Mouse (Mus musculus) midbrain, embryonic 12.5 days (tissue): ENCODE measurements around the gene Hist2h2be. TPM values are rescaled to one million over a fixed set of nuclear protein-coding genes. Genes with fewer than 3 reads are reported as not detected.
A peak's percentile ranks its signal among the peaks of the same experiment; 100 is the strongest.
"Not testable (repeated sequence)": the region's sequence is repeated elsewhere in the genome, so short reads cannot be mapped to it uniquely, and the experiment has no call there.

Experiments used
- ATAC-seq: fragments of 200-750 bp; cut with Nextera tagmentation; 2 replicates; pipeline ENCODE4 v1.8.0; 2017; ENCODE audit warnings: low read depth, moderate TSS enrichment, moderate library complexity; ENCODE audit not compliant: low FRiP score
- H3K27ac ChIP-seq: fragments of 300-500 bp; sonication (generic); replicated peaks from 2 replicates; pipeline ENCODE4 v1.5.1; 2016; ENCODE audit warnings: mild to moderate bottlenecking
- H3K27me3 ChIP-seq: fragments of 300-500 bp; sonication (generic); 2 replicates; pipeline ENCODE4 v1.6.1; 2016; ENCODE audit warnings: mild to moderate bottlenecking
- H3K36me3 ChIP-seq: fragments of 300-500 bp; sonication (generic); 2 replicates; pipeline ENCODE4 v1.6.1; 2016
- H3K4me1 ChIP-seq: fragments of 300-500 bp; sonication (generic); 2 replicates; pipeline ENCODE4 v1.6.1; 2016
- H3K4me2 ChIP-seq: fragments of 300-500 bp; sonication (generic); replicated peaks from 2 replicates; pipeline ENCODE4 v1.6.1; 2016; ENCODE audit warnings: mild to moderate bottlenecking, moderate library complexity
- H3K4me3 ChIP-seq: fragments of 300-500 bp; sonication (generic); 2 replicates; pipeline ENCODE4 v1.5.1; 2016; ENCODE audit warnings: mild to moderate bottlenecking
- H3K9ac ChIP-seq: fragments of 300-500 bp; sonication (generic); replicated peaks from 2 replicates; pipeline ENCODE4 v1.6.1; 2016; ENCODE audit warnings: mild to moderate bottlenecking, moderate library complexity
- H3K9me3 ChIP-seq: fragments of 300-500 bp; sonication (generic); 2 replicates; pipeline ENCODE4 v1.6.1; 2016; ENCODE audit warnings: mild to moderate bottlenecking
- whole genome bisulfite sequencing: fragments of 180-500 bp; shearing (Covaris S2); methylation state at CpG from one replicate; pipeline ENCODE4 v1.1.7; 2016; 5-methylcytosine and 5-hydroxymethylcytosine counted together
- polyA plus RNA-seq: library from polyadenylated mRNA; unstranded; fragments of >200 nt; fragmentation: Nextera tagmentation; extraction: Ambion mirVana; gene quantifications from 2 replicates; pipeline ENCODE4 v1.2.1, GENCODE M21; 2016

Gene Hist2h2be
- polyA plus RNA-seq, 1 experiment from 2014 or later: 11.4 TPM

GRCm38 (mm10) chr3:96181510-96182381 lies 39.2 kb upstream of the Hist2h2be start:
- Histone ChIP-seq H3K9me3 (no peaks in the 10 kb centered on the region), H3K4me1 (peaks cover 30% of the 10 kb centered on the region), H3K27ac (peak overlapping the region; percentile 42), H3K36me3 (peaks cover 18% of the 10 kb centered on the region), H3K4me2 (peak overlapping the region; percentile 66), H3K27me3 (peaks cover 8% of the 10 kb centered on the region; the same call in 1 of the 2 replicates), H3K4me3 (peak overlapping the region; percentile 58), H3K9ac (peak overlapping the region; percentile 60)
- peak; percentile 25; the same call in 1 of the 2 replicates for ATAC-seq
- WGBS: 42% methylated on average over 12 of the region's 12 CpGs

- WGBS: 28% methylated on average over 4 of the region's 4 CpGs
- ATAC-seq: no peak
- Histone ChIP-seq H3K4me1 (peaks cover 30% of the 10 kb centered on the region), H3K27me3 (peaks cover 8% of the 10 kb centered on the region; the same call in 1 of the 2 replicates), H3K27ac (peak overlapping the region; percentile 20), H3K9ac (peak overlapping the region; percentile 60; the same call in 1 of the 2 replicates), H3K4me3 (peak overlapping the region; percentile 58), H3K4me2 (peak overlapping the region; percentile 66), H3K36me3 (peaks cover 14% of the 10 kb centered on the region), H3K9me3 (no peaks in the 10 kb centered on the region)
Observed at GRCm38 (mm10) chr3:96182382-96182776, 38.5 kb upstream of the Hist2h2be start.

DNA sequence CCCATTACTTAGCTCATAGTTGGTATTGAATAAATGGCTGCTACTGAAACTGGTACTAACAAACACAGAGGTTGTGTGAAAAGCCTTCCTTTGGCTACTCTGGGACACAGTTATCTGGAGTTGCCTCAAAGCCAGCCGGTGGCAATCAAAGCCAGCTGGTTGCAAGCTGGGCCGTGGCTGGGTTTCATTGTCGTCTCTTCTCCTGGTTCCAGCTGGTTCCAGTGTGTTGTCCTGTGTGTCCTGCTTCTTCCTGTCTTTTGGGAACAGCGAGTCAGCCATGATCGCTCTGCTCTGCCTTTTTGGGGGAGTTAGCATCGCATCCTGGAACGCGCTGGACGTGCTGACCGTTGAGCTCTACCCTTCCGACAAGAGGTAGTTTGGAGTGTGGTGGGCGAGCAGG lies 27.9 kb upstream of the Hist2h2be start:
- Histone ChIP-seq H3K9me3 (no peaks in the 10 kb centered on the region), H3K4me2 (no peak overlapping the region), H3K4me3 (no peak overlapping the region), H3K36me3 (peaks cover 10% of the 10 kb centered on the region; the same call in 1 of the 2 replicates), H3K4me1 (peaks cover 11% of the 10 kb centered on the region), H3K27ac (no peak overlapping the region), H3K9ac (no peak overlapping the region), H3K27me3 (0 out of 2 replicates have a peak, but pooled peaks cover 11% of the 10 kb centered on the region)
- WGBS: 68% methylated on average over 12 of the region's 12 CpGs
- no peak for ATAC-seq

- Histone ChIP-seq H3K4me2 (no peak overlapping the region), H3K27me3 (peaks cover 19% of the 10 kb centered on the region; the same call in 1 of the 2 replicates), H3K4me3 (no peak overlapping the region), H3K27ac (no peak overlapping the region), H3K9ac (no peak overlapping the region), H3K4me1 (peaks cover 14% of the 10 kb centered on the region), H3K9me3 (no peaks in the 10 kb centered on the region), H3K36me3 (peaks cover 8% of the 10 kb centered on the region; the same call in 1 of the 2 replicates)
- 89% methylated on average over 10 of the region's 10 CpGs for WGBS
- ATAC-seq: no peak
Observed at GRCm38 (mm10) chr3:96194966-96195365, 26.0 kb upstream of the Hist2h2be start.

GRCm38 (mm10) chr3:96195616-96196313 lies 25.2 kb upstream of the Hist2h2be start:
- Histone ChIP-seq H3K4me2 (no peak overlapping the region; the same call in 1 of the 2 replicates), H3K27me3 (peaks cover 19% of the 10 kb centered on the region; the same call in 1 of the 2 replicates), H3K4me3 (no peak overlapping the region), H3K36me3 (peaks cover 8% of the 10 kb centered on the region; the same call in 1 of the 2 replicates), H3K4me1 (peaks cover 14% of the 10 kb centered on the region), H3K9me3 (no peaks in the 10 kb centered on the region), H3K27ac (no peak overlapping the region), H3K9ac (no peak overlapping the region)
- WGBS: 94% methylated on average over 11 of the region's 11 CpGs
- no peak for ATAC-seq

GRCm38 (mm10) chr3:96196437-96197128 lies 24.3 kb upstream of the Hist2h2be start:
- peak overlapping the region; percentile 65 for H3K4me3 ChIP-seq
- peaks cover 8% of the 10 kb centered on the region; the same call in 1 of the 2 replicates for H3K36me3 ChIP-seq
- 21% methylated on average over 27 of the region's 27 CpGs for WGBS
- peaks cover 14% of the 10 kb centered on the region for H3K4me1 ChIP-seq
- H3K27me3 ChIP-seq: peaks cover 19% of the 10 kb centered on the region; the same call in 1 of the 2 replicates
- peak overlapping the region; percentile 78 for H3K9ac ChIP-seq
- H3K9me3 ChIP-seq: no peaks in the 10 kb centered on the region
- peak; percentile 57; the same call in 1 of the 2 replicates for ATAC-seq
- H3K27ac ChIP-seq: peak overlapping the region; percentile 91
- H3K4me2 ChIP-seq: peak overlapping the region; percentile 96

GRCm38 (mm10) chr3:96197129-96197749 lies 23.7 kb upstream of the Hist2h2be start:
- peak; percentile 95 for ATAC-seq
- Histone ChIP-seq H3K9me3 (no peaks in the 10 kb centered on the region), H3K4me1 (peaks cover 14% of the 10 kb centered on the region), H3K27ac (peak overlapping the region; percentile 91), H3K4me2 (peak overlapping the region; percentile 96), H3K9ac (peak overlapping the region; percentile 78), H3K27me3 (peaks cover 19% of the 10 kb centered on the region; the same call in 1 of the 2 replicates), H3K4me3 (peak overlapping the region; percentile 65), H3K36me3 (peaks cover 8% of the 10 kb centered on the region; the same call in 1 of the 2 replicates)
- WGBS: under 1% methylated on average over 50 of the region's 50 CpGs

DNA sequence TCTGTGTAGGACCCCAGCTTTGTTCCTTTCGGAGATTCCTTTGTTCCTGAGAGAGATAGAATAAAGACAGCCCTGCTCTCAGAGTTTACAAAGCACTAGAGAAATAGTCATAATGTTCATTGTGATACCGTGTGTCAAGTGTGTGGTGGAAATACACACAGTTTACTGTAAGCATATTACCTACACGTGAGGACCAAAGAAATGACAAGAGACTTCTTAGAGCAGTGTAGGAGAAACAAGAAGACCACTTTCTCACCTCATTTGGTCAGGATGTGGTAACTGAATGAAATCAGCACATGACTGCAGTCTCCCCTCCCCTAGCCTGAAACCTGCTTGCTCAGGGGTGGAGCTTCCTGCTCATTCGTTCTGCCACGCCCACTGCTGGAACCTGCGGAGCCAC lies 22.7 kb upstream of the Hist2h2be start:
- Histone ChIP-seq H3K27me3 (peaks cover 19% of the 10 kb centered on the region; the same call in 1 of the 2 replicates), H3K4me3 (peak overlapping the region; percentile 65; the same call in 1 of the 2 replicates), H3K27ac (no peak overlapping the region), H3K36me3 (peaks cover 4% of the 10 kb centered on the region; the same call in 1 of the 2 replicates), H3K9ac (no peak overlapping the region), H3K4me2 (peak overlapping the region; percentile 96), H3K9me3 (no peaks in the 10 kb centered on the region), H3K4me1 (peaks cover 14% of the 10 kb centered on the region)
- ATAC-seq: no peak
- 3% methylated on average over 6 of the region's 6 CpGs for WGBS

DNA sequence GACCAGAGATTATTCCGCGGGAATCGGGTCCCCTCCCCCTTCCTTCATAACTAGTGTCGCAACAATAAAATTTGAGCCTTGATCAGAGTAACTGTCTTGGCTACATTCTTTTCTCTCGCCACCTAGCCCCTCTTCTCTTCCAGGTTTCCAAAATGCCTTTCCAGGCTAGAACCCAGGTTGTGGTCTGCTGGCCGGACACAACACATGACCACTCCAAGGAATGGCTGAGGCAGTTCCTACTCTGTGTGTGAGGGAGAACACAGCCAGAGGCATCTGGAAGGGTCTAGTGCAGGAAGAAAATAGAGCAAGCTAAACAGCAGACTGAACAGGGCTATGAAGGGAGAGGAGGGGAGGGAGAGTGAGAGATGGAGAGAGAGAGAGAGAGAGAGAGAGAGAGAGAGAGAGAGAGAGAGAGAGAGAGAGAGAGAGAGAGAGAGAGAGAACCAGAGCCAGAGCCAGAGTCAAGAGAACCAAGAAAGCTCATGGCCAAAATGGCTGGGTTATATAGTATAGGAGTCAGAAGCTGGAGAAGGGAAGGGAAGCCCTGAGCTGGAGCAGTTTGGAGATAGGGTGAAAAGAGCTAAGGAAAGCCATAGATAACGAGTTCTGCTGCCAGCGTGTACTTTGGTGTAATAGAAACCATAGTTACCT lies 22.2 kb upstream of the Hist2h2be start:
- ATAC-seq, H3K36me3 ChIP-seq, H3K4me3 ChIP-seq, H3K9me3 ChIP-seq, H3K27ac ChIP-seq, H3K9ac ChIP-seq, H3K4me2 ChIP-seq: not testable (repeated sequence)
- WGBS: 34% methylated on average over 8 of the region's 8 CpGs
- Histone ChIP-seq H3K4me1 (peaks cover 14% of the 10 kb centered on the region), H3K27me3 (peaks cover 19% of the 10 kb centered on the region; the same call in 1 of the 2 replicates)

DNA sequence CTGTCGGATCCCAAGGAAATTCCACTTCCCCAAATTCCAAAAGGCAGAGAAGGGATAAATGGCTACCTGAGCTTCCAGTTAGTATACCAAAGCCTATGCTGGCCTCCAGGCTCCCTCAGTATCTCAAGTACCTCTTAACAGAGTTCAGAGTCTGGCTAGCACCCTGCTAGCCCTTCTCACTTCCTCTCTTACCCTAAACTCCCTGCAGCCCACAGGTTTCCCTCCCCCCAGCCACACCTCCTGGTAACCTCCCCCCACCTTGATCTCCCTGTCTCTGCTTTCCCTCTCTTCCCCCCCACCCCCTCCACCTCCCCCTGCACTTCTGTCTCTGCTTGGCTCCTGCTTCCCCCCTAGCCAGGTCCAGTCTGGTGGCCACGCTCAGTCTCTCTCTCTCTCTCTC lies 21.2 kb upstream of the Hist2h2be start:
- no peak for ATAC-seq
- H3K4me2 ChIP-seq: no peak overlapping the region
- H3K36me3 ChIP-seq: 0 out of 2 replicates have a peak, but pooled peaks cover 4% of the 10 kb centered on the region
- peaks cover 14% of the 10 kb centered on the region for H3K4me1 ChIP-seq
- H3K9ac ChIP-seq: no peak overlapping the region
- H3K27me3 ChIP-seq: peaks cover 9% of the 10 kb centered on the region; the same call in 1 of the 2 replicates
- 79% methylated on average over 2 of the region's 2 CpGs for WGBS
- H3K9me3 ChIP-seq: no peaks in the 10 kb centered on the region
- H3K4me3 ChIP-seq: no peak overlapping the region
- H3K27ac ChIP-seq: no peak overlapping the region
